Mouse (Mus musculus): ENCODE results near the gene Odr4. TPM values are rescaled to one million over a fixed set of nuclear protein-coding genes. Genes with fewer than 3 reads are reported as not detected.
A peak's percentile ranks its signal among the peaks of the same experiment; 100 is the strongest.

Odr4 gene
- total RNA-seq, 1 experiment, result 35.9 TPM

DNA sequence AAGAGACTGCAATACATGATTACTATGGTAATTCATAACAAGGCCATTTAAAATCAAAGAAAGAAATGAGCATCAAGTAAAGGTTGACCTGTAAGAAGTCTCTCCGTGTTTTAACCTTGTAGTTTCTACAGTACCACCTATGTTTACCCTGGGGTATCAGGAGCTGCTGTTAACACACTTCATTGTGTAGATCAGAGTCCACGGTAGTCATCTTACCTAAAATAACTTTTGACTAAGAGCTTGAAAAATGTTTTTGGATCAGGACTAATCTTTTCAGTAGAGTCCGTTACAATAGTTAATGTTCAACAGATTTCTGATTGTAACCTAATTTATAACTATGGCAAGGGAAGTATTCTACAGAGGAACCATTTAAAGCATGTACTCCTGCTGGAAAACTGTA is 11.7 kb upstream of the Odr4 start:
- in situ Hi-C loops (cut with MboI; ENCODE audit: low sequenced_read_pairs in 2 of 2, unreplicated experiment in 2 of 2), result loop anchor here in 1 of 2 experiments (25.0 kb wide), 1 partner anchor 958 kb away; no protein-coding TSS in a partner anchor
- no peak for DNase-seq (ENCODE audit: low read depth, low spot score)
- no peak overlapping the region for H3K9ac ChIP-seq (ENCODE audit: insufficient read depth, low read depth, low read length, poor library complexity, severe bottlenecking)
- no peak overlapping the region for H3K27ac ChIP-seq (ENCODE audit: insufficient read depth, low read depth, low read length, poor library complexity, severe bottlenecking)
- H3K9me3 ChIP-seq (ENCODE audit: control insufficient read depth, insufficient read depth, low read depth, low read length), result no peaks in the 10 kb centered on the region
- H3K4me3 ChIP-seq (ENCODE audit: insufficient read depth in 1 of 2, low read depth in 1 of 2, low read length in 2 of 2, poor library complexity in 1 of 2, severe bottlenecking in 1 of 2), result no peak overlapping the region
- no peaks in the 10 kb centered on the region for H3K4me1 ChIP-seq (ENCODE audit: control insufficient read depth in 2 of 2, insufficient read depth in 2 of 2, low read length in 2 of 2, poor library complexity in 1 of 2)
- TF ChIP-seq HCFC1 (IDR thresholded peaks at IDR 0.05; ENCODE audit: borderline replicate concordance, insufficient read depth, low read length) (no peak), CHD2 (IDR thresholded peaks at IDR 0.05; ENCODE audit: low read depth, low read length) (no peak), MAFK (IDR thresholded peaks at IDR 0.05; ENCODE audit: insufficient read depth, low read depth, low read length) (no peak), ZC3H11A (IDR thresholded peaks at IDR 0.05; ENCODE audit: borderline replicate concordance, low read depth, low read length) (no peak), ZNF384 (IDR thresholded peaks at IDR 0.05; ENCODE audit: low read depth, low read length) (no peak)
- peaks cover 17% of the 10 kb centered on the region for H3K36me3 ChIP-seq (ENCODE audit: control insufficient read depth, insufficient read depth, low read length, poor library complexity, severe bottlenecking)

DNA sequence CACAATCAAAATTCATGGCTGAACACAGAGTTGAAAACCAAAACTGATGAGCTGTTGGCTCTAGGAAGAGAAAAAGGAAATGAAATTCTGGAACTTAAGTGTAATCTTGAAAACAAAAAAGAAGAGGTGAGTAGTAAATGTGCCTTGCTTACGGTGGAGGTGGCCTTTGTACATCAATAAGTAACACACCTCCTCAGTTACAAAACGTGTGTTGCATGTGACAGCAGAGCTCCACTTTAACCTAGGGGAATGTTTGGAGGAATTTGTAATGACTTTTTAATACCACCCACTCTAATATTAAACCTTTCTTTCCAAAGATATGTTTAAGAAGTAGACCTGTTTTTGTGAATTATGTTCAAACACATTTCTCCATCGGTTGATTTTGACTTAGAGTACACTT is 11.0 kb upstream of the Odr4 start:
- Histone ChIP-seq H3K9me3 (ENCODE audit: control insufficient read depth, insufficient read depth, low read depth, low read length) (no peaks in the 10 kb centered on the region), H3K36me3 (ENCODE audit: control insufficient read depth, insufficient read depth, low read length, poor library complexity, severe bottlenecking) (peaks cover 13% of the 10 kb centered on the region), H3K4me1 (ENCODE audit: control insufficient read depth in 2 of 2, insufficient read depth in 2 of 2, low read length in 2 of 2, poor library complexity in 1 of 2) (no peaks in the 10 kb centered on the region), H3K9ac (ENCODE audit: insufficient read depth, low read depth, low read length, poor library complexity, severe bottlenecking) (no peak overlapping the region), H3K4me3 (ENCODE audit: insufficient read depth in 1 of 2, low read depth in 1 of 2, low read length in 2 of 2, poor library complexity in 1 of 2, severe bottlenecking in 1 of 2) (no peak overlapping the region), H3K27ac (ENCODE audit: insufficient read depth, low read depth, low read length, poor library complexity, severe bottlenecking) (no peak overlapping the region)
- no peak for DNase-seq (ENCODE audit: low read depth, low spot score)
- in situ Hi-C loops (cut with MboI; ENCODE audit: low sequenced_read_pairs in 2 of 2, unreplicated experiment in 2 of 2), result loop anchor here in 1 of 2 experiments (25.0 kb wide), 1 partner anchor 958 kb away; no protein-coding TSS in a partner anchor
- no peak for TF ChIP-seq ZNF384 (IDR thresholded peaks at IDR 0.05; ENCODE audit: low read depth, low read length)
- TF ChIP-seq ZC3H11A (IDR thresholded peaks at IDR 0.05; ENCODE audit: borderline replicate concordance, low read depth, low read length), result no peak
- TF ChIP-seq MAFK (IDR thresholded peaks at IDR 0.05; ENCODE audit: insufficient read depth, low read depth, low read length), result no peak
- TF ChIP-seq HCFC1 (IDR thresholded peaks at IDR 0.05; ENCODE audit: borderline replicate concordance, insufficient read depth, low read length), result no peak
- TF ChIP-seq CHD2 (IDR thresholded peaks at IDR 0.05; ENCODE audit: low read depth, low read length), result no peak

GRCm38 (mm10) chr1:150396001-150396400 is 3.1 kb upstream of the Odr4 start:
- peaks cover 8% of the 10 kb centered on the region for H3K36me3 ChIP-seq (ENCODE audit: control insufficient read depth, insufficient read depth, low read length, poor library complexity, severe bottlenecking)
- in situ Hi-C loops (cut with MboI; ENCODE audit: low sequenced_read_pairs in 2 of 2, unreplicated experiment in 2 of 2), result no loop called here

GRCm38 (mm10) chr1:150393488-150393852 is 590 bp upstream of the Odr4 start:
- no peaks in the 10 kb centered on the region for H3K9me3 ChIP-seq (ENCODE audit: control insufficient read depth, insufficient read depth, low read depth, low read length)
- TF ChIP-seq ZC3H11A (IDR thresholded peaks at IDR 0.05; ENCODE audit: borderline replicate concordance, low read depth, low read length) (no peak), HCFC1 (IDR thresholded peaks at IDR 0.05; ENCODE audit: borderline replicate concordance, insufficient read depth, low read length) (no peak), MAFK (IDR thresholded peaks at IDR 0.05; ENCODE audit: insufficient read depth, low read depth, low read length) (no peak), ZNF384 (IDR thresholded peaks at IDR 0.05; ENCODE audit: low read depth, low read length) (no peak), CHD2 (IDR thresholded peaks at IDR 0.05; ENCODE audit: low read depth, low read length) (no peak; the same call in 1 of the 2 replicates)
- in situ Hi-C loops (cut with MboI; ENCODE audit: low sequenced_read_pairs in 2 of 2, unreplicated experiment in 2 of 2), result no loop called here
- peaks cover 0 to 3% of the 10 kb centered on the region in 2 experiments; a peak in 1 of 4 replicates for H3K4me1 ChIP-seq (ENCODE audit: control insufficient read depth in 2 of 2, insufficient read depth in 2 of 2, low read length in 2 of 2, poor library complexity in 1 of 2)
- no peak for DNase-seq (ENCODE audit: low read depth, low spot score)
- peak overlapping the region; percentile 96 to 99 for H3K4me3 ChIP-seq (ENCODE audit: insufficient read depth in 1 of 2, low read depth in 1 of 2, low read length in 2 of 2, poor library complexity in 1 of 2, severe bottlenecking in 1 of 2)
- peaks cover 8% of the 10 kb centered on the region for H3K36me3 ChIP-seq (ENCODE audit: control insufficient read depth, insufficient read depth, low read length, poor library complexity, severe bottlenecking)
- peak overlapping the region; percentile 88 for H3K27ac ChIP-seq (ENCODE audit: insufficient read depth, low read depth, low read length, poor library complexity, severe bottlenecking)
- H3K9ac ChIP-seq (ENCODE audit: insufficient read depth, low read depth, low read length, poor library complexity, severe bottlenecking), result peak overlapping the region; percentile 100

More at GRCm38 (mm10) chr1:150396001-150396400, 3.1 kb upstream of the Odr4 start:
- H3K4me3 ChIP-seq (ENCODE audit: insufficient read depth in 1 of 2, low read depth in 1 of 2, low read length in 2 of 2, poor library complexity in 1 of 2, severe bottlenecking in 1 of 2), result no peak overlapping the region
- TF ChIP-seq ZC3H11A (IDR thresholded peaks at IDR 0.05; ENCODE audit: borderline replicate concordance, low read depth, low read length), result no peak
- TF ChIP-seq ZNF384 (IDR thresholded peaks at IDR 0.05; ENCODE audit: low read depth, low read length), result no peak
- TF ChIP-seq MAFK (IDR thresholded peaks at IDR 0.05; ENCODE audit: insufficient read depth, low read depth, low read length), result no peak
- TF ChIP-seq HCFC1 (IDR thresholded peaks at IDR 0.05; ENCODE audit: borderline replicate concordance, insufficient read depth, low read length), result no peak
- no peak for TF ChIP-seq CHD2 (IDR thresholded peaks at IDR 0.05; ENCODE audit: low read depth, low read length)
- peaks cover 0 to 3% of the 10 kb centered on the region in 2 experiments; a peak in 1 of 4 replicates for H3K4me1 ChIP-seq (ENCODE audit: control insufficient read depth in 2 of 2, insufficient read depth in 2 of 2, low read length in 2 of 2, poor library complexity in 1 of 2)
- no peaks in the 10 kb centered on the region for H3K9me3 ChIP-seq (ENCODE audit: control insufficient read depth, insufficient read depth, low read depth, low read length)
- no peak for DNase-seq (ENCODE audit: low read depth, low spot score)
- H3K9ac ChIP-seq (ENCODE audit: insufficient read depth, low read depth, low read length, poor library complexity, severe bottlenecking), result no peak overlapping the region; the same call in 1 of the 2 replicates
- H3K27ac ChIP-seq (ENCODE audit: insufficient read depth, low read depth, low read length, poor library complexity, severe bottlenecking), result no peak overlapping the region

Data from ES-E14 (cell line).